Mouse (Mus musculus): ENCODE data around the gene Smco3. TPM values are rescaled to one million over a fixed set of nuclear protein-coding genes. Genes with fewer than 3 reads are reported as not detected.

Gene Smco3
- polyA plus RNA-seq, 1 experiment from 2014 or later: 1.1 TPM

Small RNAs within 50 kb of the gene (microRNA-seq; reads per million reads assigned to microRNA genes)
- gene Gm44364: not detected

Other genes starting within 250 kb of the Smco3 start
- gene Plbd1, start 173.5 kb downstream of the Smco3 start, polyA plus RNA-seq (2014; fragmentation: Nextera tagmentation; extraction: Ambion mirVana): 2.7 and 4.0 TPM in 2 replicates
- 0.10 TPM in 1 of 2 replicates, not detected in the other for gene Gucy2c, start 53.7 kb downstream of the Smco3 start, polyA plus RNA-seq (2014; fragmentation: Nextera tagmentation; extraction: Ambion mirVana)
- 1.2 and 2.3 TPM in 2 replicates for gene Hist4h4, start 31.0 kb downstream of the Smco3 start, polyA plus RNA-seq (2014; fragmentation: Nextera tagmentation; extraction: Ambion mirVana)
- gene H2afj, start 27.2 kb downstream of the Smco3 start, polyA plus RNA-seq (2014; fragmentation: Nextera tagmentation; extraction: Ambion mirVana): 96.0 and 104 TPM in 2 replicates
- gene BC049715, start 7.8 kb downstream of the Smco3 start, polyA plus RNA-seq (2014; fragmentation: Nextera tagmentation; extraction: Ambion mirVana): 1.7 and 1.9 TPM in 2 replicates
- 91.5 and 136 TPM in 2 replicates for gene Wbp11, start 7.2 kb downstream of the Smco3 start, polyA plus RNA-seq (2014; fragmentation: Nextera tagmentation; extraction: Ambion mirVana)
- 1.7 and 2.2 TPM in 2 replicates for gene Art4, start 22.3 kb upstream of the Smco3 start, polyA plus RNA-seq (2014; fragmentation: Nextera tagmentation; extraction: Ambion mirVana)
- 168 and 215 TPM in 2 replicates for gene Mgp, start 40.4 kb upstream of the Smco3 start, polyA plus RNA-seq (2014; fragmentation: Nextera tagmentation; extraction: Ambion mirVana)
- gene Erp27, start 86.7 kb upstream of the Smco3 start, polyA plus RNA-seq (2014; fragmentation: Nextera tagmentation; extraction: Ambion mirVana): 0.22 and 0.31 TPM in 2 replicates
- 0.11 and 0.81 TPM in 2 replicates for gene Pde6h, start 88.4 kb upstream of the Smco3 start, polyA plus RNA-seq (2014; fragmentation: Nextera tagmentation; extraction: Ambion mirVana)
- 60.4 and 65.6 TPM in 2 replicates for gene Arhgdib, start 106.4 kb upstream of the Smco3 start, polyA plus RNA-seq (2014; fragmentation: Nextera tagmentation; extraction: Ambion mirVana)